Mouse (Mus musculus) kidney, postnatal 0 days (tissue): Measurements from ENCODE around the gene Gm20695. TPM values are rescaled to one million over a fixed set of nuclear protein-coding genes. Genes with fewer than 3 reads are reported as not detected.

Source experiments
- ATAC-seq: fragments of 200-750 bp; cut with Nextera tagmentation; replicated peaks from 2 replicates; pipeline ENCODE4 v1.8.0; 2017; ENCODE audit warnings: low read depth, moderate number of reproducible peaks, moderate TSS enrichment, moderate library complexity; ENCODE audit not compliant: low FRiP score
- DNase-seq: peaks from one replicate; pipeline ENCODE4 v3.0.0-alpha.2; 2016; ENCODE audit warnings: low spot score
- H3K27ac ChIP-seq: fragments of 300-500 bp; sonication (generic); 2 replicates; pipeline ENCODE4 v1.5.1; 2014; ENCODE audit warnings: mild to moderate bottlenecking
- H3K27me3 ChIP-seq: fragments of 300-500 bp; sonication (generic); 2 replicates; pipeline ENCODE4 v1.6.1; 2014; ENCODE audit warnings: low read length, mixed read lengths; ENCODE audit not compliant: insufficient read depth
- H3K36me3 ChIP-seq: fragments of 300-500 bp; sonication (generic); 2 replicates; pipeline ENCODE4 v1.6.1; 2014; ENCODE audit warnings: low read length, mixed read lengths; ENCODE audit not compliant: insufficient read depth
- H3K4me1 ChIP-seq: fragments of 300-500 bp; sonication (generic); replicated peaks from 2 replicates; pipeline ENCODE4 v1.6.1; 2014; ENCODE audit warnings: antibody characterized with exemption, low read length, mixed read lengths; ENCODE audit not compliant: insufficient read depth
- H3K4me2 ChIP-seq: fragments of 300-500 bp; sonication (generic); 2 replicates; pipeline ENCODE4 v1.6.1; 2014; ENCODE audit warnings: mild to moderate bottlenecking, low read length, moderate library complexity, mixed read lengths
- H3K4me3 ChIP-seq: fragments of 300-500 bp; sonication (generic); replicated peaks from 2 replicates; pipeline ENCODE4 v1.5.1; 2014; ENCODE audit warnings: low read depth, low read length
- H3K9ac ChIP-seq: fragments of 300-500 bp; sonication (generic); 2 replicates; pipeline ENCODE4 v1.6.1; 2014; ENCODE audit warnings: low read depth, low read length
- H3K9me3 ChIP-seq: fragments of 300-500 bp; sonication (generic); replicated peaks from 2 replicates; pipeline ENCODE4 v1.6.1; 2016; ENCODE audit warnings: low read length, inconsistent platforms, mixed read lengths
- CTCF ChIP-seq: IDR thresholded peaks from 2 replicates; pipeline ENCODE4 v1.5.1; 2016; ENCODE audit warnings: antibody characterized with exemption, low read depth, mild to moderate bottlenecking, moderate library complexity
- WGBS: fragments of 180-500 bp; shearing (Covaris S2); extraction: QIAGEN DNeasy Blood & Tissue Kit; methylation state at CpG from one replicate; pipeline ENCODE4 v1.1.7; 2014; 5-methylcytosine and 5-hydroxymethylcytosine counted together
- polyA plus RNA-seq: library from polyadenylated mRNA; unstranded; fragments of >200 nt; fragmentation: Nextera tagmentation; extraction: Ambion mirVana; gene quantifications from 2 replicates; pipeline ENCODE4 v1.2.1, GENCODE M21; 2015

The Gm20695 gene
- polyA plus RNA-seq, 1 experiment from 2014 or later: 2.6 TPM

- no peak for TF ChIP-seq CTCF
- 71% methylated on average over 7 of the region's 7 CpGs for WGBS
- H3K4me1 ChIP-seq: no peaks in the 10 kb centered on the region
- no peak overlapping the region for H3K9ac ChIP-seq
- ATAC-seq (no peak), DNase-seq (peak; percentile 8)
- H3K27me3 ChIP-seq: no peaks in the 10 kb centered on the region
- H3K4me2 ChIP-seq: no peak overlapping the region
- no peak overlapping the region for H3K27ac ChIP-seq
- H3K36me3 ChIP-seq: peaks cover 18% of the 10 kb centered on the region
- no peak overlapping the region for H3K4me3 ChIP-seq
- H3K9me3 ChIP-seq: no peaks in the 10 kb centered on the region
Observed at GRCm38 (mm10) chr16:3929151-3929550, 44.7 kb downstream of the Gm20695 start.

GRCm38 (mm10) chr16:3933536-3933935, 49.1 kb downstream of the Gm20695 start:
- ATAC-seq: no peak
- no peak for TF ChIP-seq CTCF
- Histone ChIP-seq H3K4me2 (no peak overlapping the region), H3K27ac (no peak overlapping the region), H3K4me3 (no peak overlapping the region), H3K9me3 (no peaks in the 10 kb centered on the region), H3K4me1 (no peaks in the 10 kb centered on the region), H3K36me3 (peaks cover 43% of the 10 kb centered on the region), H3K9ac (no peak overlapping the region), H3K27me3 (no peaks in the 10 kb centered on the region)
- WGBS: 93% methylated on average over 6 of the region's 6 CpGs
- DNase-seq: no peak

GRCm38 (mm10) chr16:3934091-3934490, 49.6 kb downstream of the Gm20695 start:
- DNase-seq: no peak
- Histone ChIP-seq H3K27ac (no peak overlapping the region), H3K9ac (no peak overlapping the region), H3K27me3 (no peaks in the 10 kb centered on the region), H3K4me3 (no peak overlapping the region), H3K4me2 (no peak overlapping the region), H3K4me1 (no peaks in the 10 kb centered on the region), H3K36me3 (peaks cover 47% of the 10 kb centered on the region), H3K9me3 (no peaks in the 10 kb centered on the region)
- TF ChIP-seq CTCF: no peak
- WGBS: 100% methylated on average over 1 of the region's 1 CpGs
- ATAC-seq: no peak

GRCm38 (mm10) chr16:3934701-3935100, 50.3 kb downstream of the Gm20695 start:
- no peak for TF ChIP-seq CTCF
- Histone ChIP-seq H3K9ac (no peak overlapping the region), H3K4me3 (no peak overlapping the region), H3K4me2 (no peak overlapping the region), H3K27me3 (no peaks in the 10 kb centered on the region), H3K27ac (no peak overlapping the region), H3K36me3 (peaks cover 43% of the 10 kb centered on the region), H3K9me3 (no peaks in the 10 kb centered on the region), H3K4me1 (no peaks in the 10 kb centered on the region)
- ATAC-seq (no peak), DNase-seq (no peak)
- 91% methylated on average over 4 of the region's 4 CpGs for WGBS

- no peaks in the 10 kb centered on the region for H3K27me3 ChIP-seq
- H3K4me3 ChIP-seq: no peak overlapping the region
Observed at GRCm38 (mm10) chr16:3951141-3951540, 66.7 kb downstream of the Gm20695 start.

GRCm38 (mm10) chr16:3956369-3956768, 71.9 kb downstream of the Gm20695 start:
- 87% methylated on average over 6 of the region's 6 CpGs for WGBS
- no peak for TF ChIP-seq CTCF
- H3K4me2 ChIP-seq: no peak overlapping the region
- H3K4me1 ChIP-seq: no peaks in the 10 kb centered on the region
- H3K27me3 ChIP-seq: no peaks in the 10 kb centered on the region
- H3K9ac ChIP-seq: no peak overlapping the region
- no peaks in the 10 kb centered on the region for H3K9me3 ChIP-seq
- DNase-seq (no peak), ATAC-seq (no peak)
- H3K27ac ChIP-seq: no peak overlapping the region
- H3K36me3 ChIP-seq: no peaks in the 10 kb centered on the region
- no peak overlapping the region for H3K4me3 ChIP-seq

More at GRCm38 (mm10) chr16:3951141-3951540, 66.7 kb downstream of the Gm20695 start:
- Histone ChIP-seq H3K9me3 (no peaks in the 10 kb centered on the region), H3K9ac (no peak overlapping the region), H3K4me2 (no peak overlapping the region), H3K27ac (no peak overlapping the region), H3K4me1 (no peaks in the 10 kb centered on the region), H3K36me3 (no peaks in the 10 kb centered on the region)
- 77% methylated on average over 1 of the region's 1 CpGs for WGBS
- TF ChIP-seq CTCF: no peak
- ATAC-seq (no peak), DNase-seq (no peak)

GRCm38 (mm10) chr16:3959261-3959660, 74.8 kb downstream of the Gm20695 start:
- no peak for ATAC-seq
- no peak overlapping the region for H3K4me3 ChIP-seq
- no peaks in the 10 kb centered on the region for H3K36me3 ChIP-seq
- H3K27ac ChIP-seq: no peak overlapping the region
- TF ChIP-seq CTCF: no peak
- DNase-seq: no peak
- H3K4me2 ChIP-seq: no peak overlapping the region
- no peaks in the 10 kb centered on the region for H3K27me3 ChIP-seq
- 62% methylated on average over 2 of the region's 2 CpGs for WGBS
- no peaks in the 10 kb centered on the region for H3K9me3 ChIP-seq
- no peaks in the 10 kb centered on the region for H3K4me1 ChIP-seq
- H3K9ac ChIP-seq: no peak overlapping the region
